Mouse (Mus musculus): Measurements from ENCODE around the gene Gse1. TPM values are rescaled to one million over a fixed set of nuclear protein-coding genes. Genes with fewer than 3 reads are reported as not detected.

The Gse1 gene
- polyA plus RNA-seq, 1 experiment from 2014 or later: 10.8 TPM

DNA sequence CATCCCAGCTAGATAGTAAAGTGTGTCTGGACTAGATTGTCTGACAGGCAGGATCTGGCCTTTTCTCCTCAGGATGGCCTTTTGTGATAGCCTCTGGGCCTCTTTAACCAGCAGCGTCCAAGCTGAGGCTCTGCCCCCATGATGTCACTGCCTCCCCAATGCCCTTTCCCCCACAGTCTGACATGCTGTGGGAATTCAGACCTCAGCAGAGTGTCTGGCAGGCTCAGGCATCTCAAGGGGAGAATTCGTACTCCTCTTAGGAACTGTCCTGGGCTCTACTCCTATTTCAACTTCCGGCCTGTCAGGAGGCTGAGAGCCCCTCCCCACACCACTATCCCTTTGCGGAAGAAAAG lies 236.3 kb downstream of the Gse1 start:
- Histone ChIP-seq H3K27ac (no peak overlapping the region), H3K27me3 (replicated peaks) (no peaks in the 10 kb centered on the region), H3K9ac (no peak overlapping the region), H3K4me2 (no peak overlapping the region), H3K4me3 (replicated peaks) (no peak overlapping the region), H3K9me3 (no peaks in the 10 kb centered on the region), H3K36me3 (no peaks in the 10 kb centered on the region), H3K4me1 (peaks cover 43% of the 10 kb centered on the region)
- ATAC-seq (ENCODE audit: insufficient read depth, low FRiP score, low read depth): no peak
- WGBS: 71% methylated on average over 4 of the region's 4 CpGs

GRCm38 (mm10) chr8:120465710-120466109 lies 237.5 kb downstream of the Gse1 start:
- H3K36me3 ChIP-seq: no peaks in the 10 kb centered on the region
- ATAC-seq (ENCODE audit: insufficient read depth, low FRiP score, low read depth): peak; percentile 37; the same call in 1 of the 2 replicates
- 20% methylated on average over 8 of the region's 8 CpGs for WGBS
- H3K27me3 ChIP-seq (replicated peaks): no peaks in the 10 kb centered on the region
- H3K4me1 ChIP-seq: peaks cover 34% of the 10 kb centered on the region
- 0 out of 2 replicates have a peak overlapping the region, but pooled peaks have one; percentile 5 for H3K4me2 ChIP-seq
- H3K27ac ChIP-seq: peak overlapping the region; percentile 21; the same call in 1 of the 2 replicates
- no peak overlapping the region for H3K9ac ChIP-seq
- no peaks in the 10 kb centered on the region for H3K9me3 ChIP-seq
- no peak overlapping the region for H3K4me3 ChIP-seq (replicated peaks)

DNA sequence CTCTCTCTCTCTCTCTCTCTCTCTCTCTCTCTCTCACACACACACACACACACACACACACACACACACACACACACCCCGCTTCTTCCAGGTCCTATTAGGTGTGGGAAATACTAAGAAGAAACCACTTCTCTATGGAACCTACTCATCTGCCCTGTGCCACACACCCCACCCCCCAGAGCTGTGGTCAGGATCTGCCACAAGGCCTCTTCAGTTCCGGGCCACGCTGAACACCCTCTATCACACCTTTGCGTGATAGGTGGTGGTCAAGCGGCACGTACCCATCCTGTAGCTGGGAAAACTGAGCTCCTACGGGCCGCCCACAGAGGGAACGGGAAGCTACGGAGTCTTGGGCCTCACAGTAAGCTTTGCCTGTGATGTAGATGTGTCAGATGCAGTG lies 238.0 kb downstream of the Gse1 start:
- Histone ChIP-seq H3K27me3 (replicated peaks) (no peaks in the 10 kb centered on the region), H3K4me1 (peaks cover 35% of the 10 kb centered on the region), H3K36me3 (no peaks in the 10 kb centered on the region), H3K9me3 (no peaks in the 10 kb centered on the region), H3K27ac (no peak overlapping the region), H3K4me2 (no peak overlapping the region), H3K4me3 (replicated peaks) (no peak overlapping the region), H3K9ac (no peak overlapping the region)
- no peak for ATAC-seq (ENCODE audit: insufficient read depth, low FRiP score, low read depth)
- 71% methylated on average over 10 of the region's 10 CpGs for WGBS

GRCm38 (mm10) chr8:120467598-120467997 lies 239.3 kb downstream of the Gse1 start:
- WGBS: 84% methylated on average over 7 of the region's 7 CpGs
- no peaks in the 10 kb centered on the region for H3K36me3 ChIP-seq
- H3K9me3 ChIP-seq: no peaks in the 10 kb centered on the region
- H3K9ac ChIP-seq: no peak overlapping the region
- no peak overlapping the region for H3K4me3 ChIP-seq (replicated peaks)
- no peak overlapping the region for H3K27ac ChIP-seq
- no peaks in the 10 kb centered on the region for H3K27me3 ChIP-seq (replicated peaks)
- ATAC-seq (ENCODE audit: insufficient read depth, low FRiP score, low read depth): no peak
- peaks cover 37% of the 10 kb centered on the region for H3K4me1 ChIP-seq
- no peak overlapping the region for H3K4me2 ChIP-seq

DNA sequence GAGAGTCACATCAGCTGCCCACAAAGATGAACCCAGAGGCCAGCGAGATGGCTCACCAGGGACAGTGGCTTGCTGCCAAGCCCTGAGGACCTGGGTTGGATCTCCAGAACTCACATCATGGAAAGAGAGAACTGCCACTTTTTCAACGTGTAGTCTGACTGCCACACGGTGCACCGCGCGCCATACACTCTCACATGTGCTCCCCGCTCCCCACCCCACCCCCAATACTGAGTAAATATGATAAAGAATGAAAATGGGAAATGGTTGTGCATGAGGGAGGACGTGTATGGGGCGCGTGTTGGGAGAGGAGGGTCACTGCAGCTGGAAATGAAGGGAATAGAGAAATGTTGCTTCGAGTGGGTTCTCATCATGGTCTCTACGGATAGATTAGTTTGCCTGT lies 241.9 kb downstream of the Gse1 start:
- no peak overlapping the region for H3K4me3 ChIP-seq (replicated peaks)
- peaks cover 46% of the 10 kb centered on the region for H3K4me1 ChIP-seq

GRCm38 (mm10) chr8:120471166-120471565 lies 242.9 kb downstream of the Gse1 start:
- peaks cover 47% of the 10 kb centered on the region for H3K4me1 ChIP-seq
- no peak overlapping the region for H3K4me3 ChIP-seq (replicated peaks)
- ATAC-seq (ENCODE audit: insufficient read depth, low FRiP score, low read depth): no peak
- 18% methylated on average over 7 of the region's 7 CpGs for WGBS
- no peak overlapping the region for H3K27ac ChIP-seq
- H3K4me2 ChIP-seq: no peak overlapping the region
- no peaks in the 10 kb centered on the region for H3K36me3 ChIP-seq
- no peaks in the 10 kb centered on the region for H3K9me3 ChIP-seq
- H3K9ac ChIP-seq: no peak overlapping the region
- no peaks in the 10 kb centered on the region for H3K27me3 ChIP-seq (replicated peaks)

More for the DNA sequence above, 241.9 kb downstream of the Gse1 start:
- Histone ChIP-seq H3K4me2 (no peak overlapping the region), H3K9ac (no peak overlapping the region), H3K36me3 (no peaks in the 10 kb centered on the region), H3K9me3 (no peaks in the 10 kb centered on the region), H3K27ac (no peak overlapping the region), H3K27me3 (replicated peaks) (no peaks in the 10 kb centered on the region)
- no peak for ATAC-seq (ENCODE audit: insufficient read depth, low FRiP score, low read depth)
- WGBS: 80% methylated on average over 12 of the region's 12 CpGs

DNA sequence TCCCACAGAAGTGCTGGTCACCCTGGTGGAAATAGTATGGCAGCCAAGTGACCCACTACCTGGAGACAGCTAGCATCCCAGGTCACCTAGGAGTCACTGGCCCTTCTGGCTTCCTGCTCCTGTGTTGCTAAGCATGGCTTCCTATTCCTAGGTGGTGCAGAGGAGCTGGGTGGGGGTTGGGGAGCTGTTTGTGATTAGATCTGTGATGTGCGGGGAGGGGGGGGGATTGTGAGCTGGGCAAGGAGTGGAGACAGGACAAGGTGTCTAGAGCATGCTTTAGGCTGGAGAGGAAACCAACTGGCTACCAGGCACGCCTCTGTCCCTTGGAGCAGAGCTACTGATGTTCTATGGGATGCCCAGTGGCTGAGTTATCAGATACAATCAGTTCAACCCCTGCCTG lies 243.5 kb downstream of the Gse1 start:
- ATAC-seq (ENCODE audit: insufficient read depth, low FRiP score, low read depth): no peak
- Histone ChIP-seq H3K9me3 (no peaks in the 10 kb centered on the region), H3K27ac (no peak overlapping the region)

DNA sequence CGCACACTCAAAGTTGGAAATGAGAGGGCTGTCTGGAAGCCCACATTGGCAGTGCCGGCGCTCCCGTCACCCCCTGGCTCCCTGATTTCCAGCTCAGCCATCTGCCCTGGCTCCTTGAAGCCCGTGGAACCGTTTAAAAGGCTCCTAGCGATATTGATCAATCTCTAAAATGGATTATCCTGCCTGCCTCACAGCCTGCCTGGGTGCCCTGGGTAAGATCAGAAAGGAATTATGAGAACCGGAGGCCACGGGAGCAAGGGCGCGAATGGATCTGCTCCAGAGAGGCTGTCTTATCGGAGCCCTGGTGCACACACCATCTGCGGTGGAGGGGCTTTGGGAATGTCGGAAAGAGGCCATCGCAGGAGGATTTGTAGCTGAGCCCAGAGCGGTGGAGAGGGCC lies 244.0 kb downstream of the Gse1 start:
- Histone ChIP-seq H3K36me3 (no peaks in the 10 kb centered on the region), H3K27me3 (replicated peaks) (no peaks in the 10 kb centered on the region), H3K9ac (no peak overlapping the region), H3K4me2 (no peak overlapping the region), H3K27ac (no peak overlapping the region), H3K9me3 (no peaks in the 10 kb centered on the region), H3K4me3 (replicated peaks) (no peak overlapping the region), H3K4me1 (peaks cover 54% of the 10 kb centered on the region)
- 26% methylated on average over 16 of the region's 16 CpGs for WGBS
- no peak for ATAC-seq (ENCODE audit: insufficient read depth, low FRiP score, low read depth)

More for the DNA sequence above, 243.5 kb downstream of the Gse1 start:
- WGBS: 58% methylated on average over 2 of the region's 2 CpGs
- Histone ChIP-seq H3K36me3 (no peaks in the 10 kb centered on the region), H3K27me3 (replicated peaks) (no peaks in the 10 kb centered on the region), H3K4me2 (no peak overlapping the region), H3K4me3 (replicated peaks) (no peak overlapping the region), H3K4me1 (peaks cover 49% of the 10 kb centered on the region), H3K9ac (no peak overlapping the region)

- H3K27ac ChIP-seq: no peak overlapping the region
- peaks cover 55% of the 10 kb centered on the region for H3K4me1 ChIP-seq
These were observed 245.6 kb downstream of the Gse1 start for GRCm38 (mm10) chr8:120473729-120474364.

GRCm38 (mm10) chr8:120474496-120475235 lies 246.4 kb downstream of the Gse1 start:
- Histone ChIP-seq H3K27ac (peak overlapping the region; percentile 11; the same call in 1 of the 2 replicates), H3K4me2 (no peak overlapping the region), H3K9me3 (no peaks in the 10 kb centered on the region), H3K27me3 (replicated peaks) (no peaks in the 10 kb centered on the region), H3K36me3 (no peaks in the 10 kb centered on the region), H3K4me1 (peaks cover 55% of the 10 kb centered on the region), H3K9ac (no peak overlapping the region), H3K4me3 (replicated peaks) (no peak overlapping the region)
- ATAC-seq (ENCODE audit: insufficient read depth, low FRiP score, low read depth): no peak
- WGBS: 67% methylated on average over 11 of the region's 11 CpGs

More at GRCm38 (mm10) chr8:120473729-120474364, 245.6 kb downstream of the Gse1 start:
- Histone ChIP-seq H3K9me3 (no peaks in the 10 kb centered on the region), H3K4me3 (replicated peaks) (no peak overlapping the region), H3K9ac (no peak overlapping the region), H3K4me2 (no peak overlapping the region), H3K27me3 (replicated peaks) (no peaks in the 10 kb centered on the region), H3K36me3 (no peaks in the 10 kb centered on the region)
- 83% methylated on average over 13 of the region's 13 CpGs for WGBS
- no peak for ATAC-seq (ENCODE audit: insufficient read depth, low FRiP score, low read depth)

DNA sequence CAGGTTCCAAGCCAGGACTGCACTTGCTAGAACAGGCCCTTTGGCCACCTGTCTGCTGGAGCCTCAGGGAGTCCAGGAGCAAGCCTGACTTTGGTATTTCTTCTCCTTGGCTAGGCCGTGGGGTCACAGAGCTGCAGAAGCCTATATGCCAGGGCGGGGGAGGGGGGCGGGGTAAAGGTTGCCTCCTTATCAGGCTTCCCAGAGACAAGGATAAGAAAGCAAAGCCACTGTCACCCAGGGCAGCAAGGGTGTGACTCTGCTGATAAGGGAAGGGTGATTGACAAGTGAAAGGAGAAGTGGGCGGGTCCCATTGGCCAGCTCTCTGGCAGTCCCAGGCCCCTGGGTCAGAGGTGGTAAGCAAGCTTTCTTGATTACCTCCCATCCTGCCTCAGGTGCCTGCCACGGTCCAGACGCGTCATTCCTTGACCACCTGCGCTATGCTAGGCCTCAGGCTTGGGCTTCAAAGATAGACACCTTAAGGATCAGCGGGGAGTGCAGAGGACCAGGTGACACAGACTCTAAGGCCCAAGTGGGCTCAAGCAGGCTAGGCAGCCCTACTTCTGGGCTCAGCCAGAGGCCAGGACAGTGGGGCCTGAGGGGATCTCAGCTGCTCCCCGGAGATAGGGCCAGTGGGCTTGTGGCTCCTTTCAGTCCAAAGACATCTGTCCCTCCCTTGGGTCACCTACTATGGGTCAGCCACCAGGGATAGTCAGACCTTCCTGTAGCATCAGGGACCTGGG lies 247.4 kb downstream of the Gse1 start:
- peak; percentile 87 for ATAC-seq (ENCODE audit: insufficient read depth, low FRiP score, low read depth)
- no peak overlapping the region for H3K4me2 ChIP-seq
- H3K4me3 ChIP-seq (replicated peaks): no peak overlapping the region
- no peaks in the 10 kb centered on the region for H3K36me3 ChIP-seq
- 62% methylated on average over 10 of the region's 10 CpGs for WGBS
- no peaks in the 10 kb centered on the region for H3K9me3 ChIP-seq
- no peaks in the 10 kb centered on the region for H3K27me3 ChIP-seq (replicated peaks)
- peaks cover 55% of the 10 kb centered on the region for H3K4me1 ChIP-seq
- peak overlapping the region; percentile 59 for H3K27ac ChIP-seq
- H3K9ac ChIP-seq: no peak overlapping the region

All from stomach, embryonic 15.5 days (tissue).